Mouse (Mus musculus) liver, adult 2 months (tissue): ENCODE results near the gene Olfr697.
"Not testable (repeated sequence)": the region's sequence is repeated elsewhere in the genome, so short reads cannot be mapped to it uniquely, and the experiment has no call there.

Experiments used
- CTCF ChIP-seq: fragments of 200-500 bp; IDR thresholded peaks from 2 replicates; pipeline ENCODE4 v1.5.1; 2011; ENCODE audit warnings: low read depth, low read length, control low read depth
- POLR2A ChIP-seq: fragments of 200-500 bp; IDR thresholded peaks from 2 replicates; pipeline ENCODE4 v1.6.1; 2011; ENCODE audit warnings: low read length, control low read depth; ENCODE audit not compliant: insufficient read depth; ENCODE audit errors: extremely low read depth

- TF ChIP-seq POLR2A, CTCF: not testable (repeated sequence)
Measured at GRCm38 (mm10) chr7:106725654-106726053, 16.6 kb downstream of the Olfr697 start.
